20 mouse cellular contexts compared by ENCODE assay signal in genomic region chr7:83722485-83722884, GRCm38 (mm10). TPM values are rescaled to one million over a fixed set of nuclear protein-coding genes. Genes with fewer than 3 reads are reported as not detected.
DNase-seq lines count a peak whose midpoint lies in the region; ATAC-seq lines count a peak whose summit lies in the region.
"Had no signal": no experiment of that assay in that cellular context is flagged by ENCODE, and none has a peak within 500 bp of the region (broad histone marks: within the 10 kb centered on the region; RNA-seq: fewer than 3 reads in every experiment).

No protein-coding gene starts in this region.

- 90% methylated on average over 14 of the region's 14 CpGs for WGBS in embryonic facial prominence, embryonic 10.5 days
- WGBS in liver, embryonic 11.5 days, result 53% methylated on average over 14 of the region's 14 CpGs

- no peak overlapping the region for H3K27ac ChIP-seq in embryonic facial prominence, embryonic 10.5 days (replicated peaks)
- H3K27ac ChIP-seq in liver, embryonic 11.5 days (ENCODE audit: low read depth, low read length), result no peak overlapping the region
- H3K27ac ChIP-seq: forebrain, embryonic 12.5 days; hindbrain, embryonic 13.5 days; limb, embryonic 12.5 days had no signal

- H3K36me3 ChIP-seq in embryonic facial prominence, embryonic 10.5 days (replicated peaks), result no peaks in the 10 kb centered on the region
- no peaks in the 10 kb centered on the region for H3K36me3 ChIP-seq in liver, embryonic 11.5 days (ENCODE audit: control insufficient read depth, insufficient read depth, low read length)
- H3K36me3 ChIP-seq: forebrain, embryonic 12.5 days; hindbrain, embryonic 13.5 days; limb, embryonic 12.5 days had no signal

- H3K4me1 ChIP-seq in embryonic facial prominence, embryonic 10.5 days, result peaks cover 26% of the 10 kb centered on the region
- H3K4me1 ChIP-seq in liver, embryonic 11.5 days (replicated peaks; ENCODE audit: control insufficient read depth, insufficient read depth, low read length), result no peaks in the 10 kb centered on the region
- H3K4me1 ChIP-seq: forebrain, embryonic 12.5 days; hindbrain, embryonic 13.5 days had no signal

- H3K9me3 ChIP-seq in embryonic facial prominence, embryonic 10.5 days, result no peaks in the 10 kb centered on the region
- no peaks in the 10 kb centered on the region for H3K9me3 ChIP-seq in liver, embryonic 11.5 days (ENCODE audit: control insufficient read depth, low read length)
- H3K9me3 ChIP-seq: forebrain, embryonic 12.5 days; hindbrain, embryonic 13.5 days; limb, embryonic 12.5 days had no signal

- no peak overlapping the region for H3K9ac ChIP-seq in liver, embryonic 11.5 days (ENCODE audit: low read depth, low read length)
- H3K9ac ChIP-seq: forebrain, embryonic 12.5 days; hindbrain, embryonic 13.5 days; limb, embryonic 12.5 days had no signal

- H3K4me3 ChIP-seq in embryonic facial prominence, embryonic 10.5 days, result no peak overlapping the region
- no peak overlapping the region for H3K4me3 ChIP-seq in liver, embryonic 11.5 days (ENCODE audit: low read depth, low read length)
- H3K4me3 ChIP-seq: forebrain, embryonic 12.5 days; hindbrain, embryonic 13.5 days; limb, embryonic 12.5 days had no signal

- no peaks in the 10 kb centered on the region for H3K27me3 ChIP-seq in embryonic facial prominence, embryonic 10.5 days (replicated peaks; ENCODE audit: low read depth, poor library complexity, severe bottlenecking)
- no peaks in the 10 kb centered on the region for H3K27me3 ChIP-seq in liver, embryonic 11.5 days (replicated peaks; ENCODE audit: control insufficient read depth, insufficient read depth, low read length)
- H3K27me3 ChIP-seq: forebrain, embryonic 12.5 days; hindbrain, embryonic 13.5 days; limb, embryonic 12.5 days; Patski had no signal

- ATAC-seq in megakaryocyte progenitor cell, adult 5-6 weeks (replicated peaks; ENCODE audit: poor library complexity), result peak; percentile 74
- no peak for ATAC-seq in liver, embryonic 11.5 days (replicated peaks; ENCODE audit: low FRiP score)
- ATAC-seq: activated CD4-positive, CD25-positive, alpha-beta regulatory T cell, adult 4 months; intestine, embryonic 16.5 days; Patski had no signal

- DNase-seq in cerebellum, postnatal 25 days, result peak; percentile 28 to 45
- no peak for DNase-seq in cerebellum, postnatal 14 days
- peak; percentile 11 for DNase-seq in kidney, postnatal 14 days
- DNase-seq in kidney, adult 9 months, result no peak
- DNase-seq in embryonic facial prominence, embryonic 10.5 days (ENCODE audit: low spot score), result peak; percentile 6
- DNase-seq in liver, embryonic 11.5 days (ENCODE audit: low spot score), result no peak
- DNase-seq: embryo, embryonic 11 days; gastrocnemius, postnatal 25 days; kidney, postnatal 25 days; layer of hippocampus, adult 9-11 months; lung, postnatal 10 days; right cerebral cortex, adult 18-20 months had no signal

- H3K4me2 ChIP-seq in liver, embryonic 11.5 days, result no peak overlapping the region
- H3K4me2 ChIP-seq: forebrain, embryonic 12.5 days; hindbrain, embryonic 13.5 days; limb, embryonic 12.5 days had no signal

RNA-seq across cellular contexts. Expression of gene Il16, which starts 23.0 kb away (rescaled TPM):
- 1.1 and 1.9 TPM in 2 replicates for polyA plus RNA-seq in embryonic facial prominence, embryonic 10.5 days (2016; fragmentation: Nextera tagmentation; extraction: Ambion mirVana)
- 18.6 and 20.8 TPM in 2 replicates for total RNA-seq in megakaryocyte progenitor cell, adult 5-6 weeks (2015)
- total RNA-seq in megakaryocyte progenitor cell, adult 5-6 weeks (2017), result 66.4 and 71.6 TPM in 2 replicates
- polyA plus RNA-seq in liver, embryonic 11.5 days (2014; fragmentation: Nextera tagmentation; extraction: Ambion mirVana), result 4.5 and 5.9 TPM in 2 replicates
- polyA plus RNA-seq: C2C12 had no signal

Comparison
In these comparisons a context has a peak if more than half of its experiments do, and no peak if none do; other contexts are left out.
1. DNase-seq: peak in cerebellum, postnatal 25 days (2 of 2), kidney, postnatal 14 days (single experiment) and embryonic facial prominence, embryonic 10.5 days (single experiment); none in cerebellum, postnatal 14 days (0 of 2), kidney, adult 9 months (single experiment) and liver, embryonic 11.5 days (single experiment).